ENCODE assay signal across 8 mouse cellular contexts in the genomic region with DNA sequence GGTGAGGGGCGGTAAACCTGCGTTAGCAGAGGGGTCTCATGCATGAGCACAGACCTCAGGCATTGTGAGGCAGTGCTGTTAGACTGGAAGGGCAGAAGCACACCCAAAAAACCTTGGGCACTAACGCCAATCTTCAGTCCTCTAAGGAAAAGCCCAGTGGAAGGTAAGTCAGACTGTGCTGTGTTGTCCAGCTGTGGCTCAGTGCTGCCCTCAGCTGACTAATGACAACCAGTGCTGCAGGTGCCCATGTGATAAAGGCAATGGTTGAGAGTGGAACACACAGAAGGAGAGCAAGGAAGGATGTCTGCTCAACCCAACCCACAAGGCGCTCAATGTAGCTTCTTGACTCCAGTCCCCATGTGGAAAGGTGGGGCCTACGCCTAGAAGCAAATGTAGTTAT.
DNase-seq lines count a peak whose midpoint lies in the region; ATAC-seq and TF ChIP-seq lines count a peak whose summit lies in the region.

No protein-coding gene starts in this region.

- WGBS in hindbrain, postnatal 0 days: 94% methylated on average over 5 of the region's 5 CpGs
- 88% methylated on average over 5 of the region's 5 CpGs for WGBS in hindbrain, embryonic 11.5 days
- WGBS in small intestine, adult 2 months: 87% methylated on average over 5 of the region's 5 CpGs

- no peak overlapping the region for H3K27ac ChIP-seq in hindbrain, postnatal 0 days
- H3K27ac ChIP-seq in hindbrain, embryonic 11.5 days (ENCODE audit: low read depth, low read length): no peak overlapping the region
- no peak overlapping the region for H3K27ac ChIP-seq in small intestine, adult 2 months (ENCODE audit: insufficient read depth, low read depth, low read length)

- peak; percentile 62 for DNase-seq in hindbrain, postnatal 0 days (ENCODE audit: low spot score)
- no peak for DNase-seq in hindbrain, embryonic 11.5 days (ENCODE audit: low spot score)
- DNase-seq in urinary bladder, adult 2 months (ENCODE audit: low spot score): peak; percentile 17
- no peak for DNase-seq in urinary bladder, adult 18-20 months (ENCODE audit: low spot score in 2 of 2)
- DNase-seq in c-Kit-positive CD71-positive TER-119-positive erythroid progenitor cells, embryonic 14.5 days (ENCODE audit: low spot score): peak; percentile 6
- no peak for DNase-seq in adrenal gland, adult 18-20 months (ENCODE audit: low spot score in 2 of 2)
- no peak for DNase-seq in gastrocnemius, postnatal 10 days

- H3K4me3 ChIP-seq in hindbrain, postnatal 0 days (ENCODE audit: low read length): no peak overlapping the region
- H3K4me3 ChIP-seq in hindbrain, embryonic 11.5 days (ENCODE audit: low read depth, low read length): no peak overlapping the region
- H3K4me3 ChIP-seq in small intestine, adult 2 months (ENCODE audit: low read depth, low read length): no peak overlapping the region

- peaks cover 21% of the 10 kb centered on the region; the same call in 1 of the 2 replicates for H3K36me3 ChIP-seq in hindbrain, postnatal 0 days (ENCODE audit: insufficient read depth, low read length)
- H3K36me3 ChIP-seq in hindbrain, embryonic 11.5 days (ENCODE audit: control insufficient read depth, insufficient read depth, low read length): peaks cover 11% of the 10 kb centered on the region
- H3K36me3 ChIP-seq in small intestine, adult 2 months (ENCODE audit: control insufficient read depth, insufficient read depth, low read length): peaks cover 39% of the 10 kb centered on the region

- TF ChIP-seq POLR2A in small intestine, adult 2 months (IDR thresholded peaks at IDR 0.05; ENCODE audit: low read depth, low read length): no peak

- no peak overlapping the region for H3K4me2 ChIP-seq in hindbrain, postnatal 0 days (ENCODE audit: low read depth, low read length)
- no peak overlapping the region for H3K4me2 ChIP-seq in hindbrain, embryonic 11.5 days (replicated peaks; ENCODE audit: low read depth, low read length)

- no peaks in the 10 kb centered on the region for H3K9me3 ChIP-seq in hindbrain, postnatal 0 days (ENCODE audit: low read length)
- H3K9me3 ChIP-seq in hindbrain, embryonic 11.5 days (ENCODE audit: control insufficient read depth, low read length): no peaks in the 10 kb centered on the region

- H3K4me1 ChIP-seq in hindbrain, postnatal 0 days (ENCODE audit: insufficient read depth, low read length): no peaks in the 10 kb centered on the region
- H3K4me1 ChIP-seq in hindbrain, embryonic 11.5 days (replicated peaks; ENCODE audit: control insufficient read depth, insufficient read depth, low read length): no peaks in the 10 kb centered on the region
- H3K4me1 ChIP-seq in small intestine, adult 2 months (ENCODE audit: control insufficient read depth, insufficient read depth, insufficient read length, low read length): no peaks in the 10 kb centered on the region

- no peak for ATAC-seq in hindbrain, postnatal 0 days
- no peak for ATAC-seq in hindbrain, embryonic 11.5 days (ENCODE audit: low FRiP score)

- H3K9ac ChIP-seq in hindbrain, postnatal 0 days (replicated peaks; ENCODE audit: low read length): no peak overlapping the region
- H3K9ac ChIP-seq in hindbrain, embryonic 11.5 days (ENCODE audit: low read depth, low read length): no peak overlapping the region

- TF ChIP-seq CTCF in hindbrain, postnatal 0 days (IDR thresholded peaks at IDR 0.05; ENCODE audit: low read depth): peak; percentile 77
- peak; percentile 45; the same call in 1 of the 2 replicates for TF ChIP-seq CTCF in small intestine, adult 2 months (IDR thresholded peaks at IDR 0.05; ENCODE audit: extremely low read depth, insufficient read length, insufficient replicate concordance, low read depth, low read length)

- no peaks in the 10 kb centered on the region for H3K27me3 ChIP-seq in hindbrain, postnatal 0 days (ENCODE audit: insufficient read depth, low read length)
- H3K27me3 ChIP-seq in hindbrain, embryonic 11.5 days (ENCODE audit: control insufficient read depth, insufficient read depth, low read length): no peaks in the 10 kb centered on the region
- H3K27me3 ChIP-seq in small intestine, adult 2 months (ENCODE audit: control insufficient read depth, insufficient read depth, low read length): no peaks in the 10 kb centered on the region

Comparison
In these comparisons a context has a peak if more than half of its experiments do, and no peak if none do; other contexts are left out.
1. DNase-seq: peak in hindbrain, postnatal 0 days (single experiment), urinary bladder, adult 2 months (single experiment) and c-Kit-positive CD71-positive TER-119-positive erythroid progenitor cells, embryonic 14.5 days (single experiment); none in hindbrain, embryonic 11.5 days (single experiment), urinary bladder, adult 18-20 months (0 of 2), adrenal gland, adult 18-20 months (0 of 2) and gastrocnemius, postnatal 10 days (single experiment).